Mouse (Mus musculus) limb, embryonic 14.5 days (tissue): ENCODE results near the gene Glul. TPM values are rescaled to one million over a fixed set of nuclear protein-coding genes. Genes with fewer than 3 reads are reported as not detected.

ENCODE experiments used
- ATAC-seq: fragments of 200-750 bp; cut with Nextera tagmentation; 2 replicates; pipeline ENCODE4 v1.8.0; 2017; ENCODE audit warnings: low read depth, moderate number of reproducible peaks, moderate TSS enrichment; ENCODE audit not compliant: low FRiP score
- DNase-seq: peaks from one replicate; pipeline ENCODE4 v3.0.0-alpha.2; 2015; ENCODE audit warnings: low spot score
- H3K27ac ChIP-seq: fragments of 300-500 bp; sonication (generic); replicated peaks from 2 replicates; pipeline ENCODE4 v1.5.1; 2014; ENCODE audit warnings: low read depth, mild to moderate bottlenecking, low read length, moderate library complexity, mixed read lengths
- H3K27me3 ChIP-seq: fragments of 300-500 bp; sonication (generic); 2 replicates; pipeline ENCODE4 v1.6.1; 2014; ENCODE audit warnings: low read length, mixed read lengths; ENCODE audit not compliant: control insufficient read depth, insufficient read depth
- H3K36me3 ChIP-seq: fragments of 300-500 bp; sonication (generic); 2 replicates; pipeline ENCODE4 v1.6.1; 2014; ENCODE audit warnings: mild to moderate bottlenecking, low read length, moderate library complexity, mixed read lengths; ENCODE audit not compliant: control insufficient read depth, insufficient read depth
- H3K4me1 ChIP-seq: fragments of 300-500 bp; sonication (generic); 2 replicates; pipeline ENCODE4 v1.6.1; 2014; ENCODE audit warnings: antibody characterized with exemption, low read length, mixed read lengths; ENCODE audit not compliant: control insufficient read depth, insufficient read depth
- H3K4me2 ChIP-seq: fragments of 300-500 bp; sonication (generic); replicated peaks from 2 replicates; pipeline ENCODE4 v1.6.1; 2014; ENCODE audit warnings: low read depth, mild to moderate bottlenecking, low read length, moderate library complexity; ENCODE audit not compliant: severe bottlenecking
- H3K4me3 ChIP-seq: fragments of 300-500 bp; sonication (generic); replicated peaks from 2 replicates; pipeline ENCODE4 v1.5.1; 2014; ENCODE audit warnings: low read length
- H3K9ac ChIP-seq: fragments of 300-500 bp; sonication (generic); 2 replicates; pipeline ENCODE4 v1.6.1; 2014; ENCODE audit warnings: mild to moderate bottlenecking, low read depth, low read length, moderate library complexity; ENCODE audit not compliant: severe bottlenecking
- H3K9me3 ChIP-seq: fragments of 300-500 bp; sonication (generic); 2 replicates; pipeline ENCODE4 v1.6.1; 2016; ENCODE audit warnings: low read length; ENCODE audit not compliant: control insufficient read depth
- POLR2A ChIP-seq: fragments of 200-500 bp; IDR thresholded peaks from 2 replicates; pipeline ENCODE4 v1.8.0; 2012; ENCODE audit warnings: inconsistent platforms, mild to moderate bottlenecking, moderate library complexity, borderline replicate concordance; ENCODE audit not compliant: insufficient read depth, insufficient read length; ENCODE audit errors: extremely low read depth
- WGBS: fragments of 180-500 bp; shearing (Covaris S2); extraction: QIAGEN DNeasy Blood & Tissue Kit; methylation state at CpG from one replicate; pipeline ENCODE4 v1.1.7; 2014; 5-methylcytosine and 5-hydroxymethylcytosine counted together
- polyA plus RNA-seq, 2 experiments: library from polyadenylated mRNA; depleted of rRNA in 1 of 2; stranded (reverse) in 1 of 2; unstranded in 1 of 2; fragments of >200 nt; fragmentation: Nextera tagmentation in 1 of 2; extraction: Ambion mirVana in 1 of 2; gene quantifications; 2 replicates each; pipeline versions ENCODE4 v1.2.1 to v1.2.3; 2012 to 2014

Gene Glul
- polyA plus RNA-seq, 2 experiments = 88.6 to 94.2 TPM

- no peak for TF ChIP-seq POLR2A
- Histone ChIP-seq H3K9me3 (no peaks in the 10 kb centered on the region), H3K9ac (no peak overlapping the region), H3K27ac (no peak overlapping the region), H3K4me1 (no peaks in the 10 kb centered on the region), H3K27me3 (no peaks in the 10 kb centered on the region), H3K4me3 (no peak overlapping the region), H3K36me3 (no peaks in the 10 kb centered on the region), H3K4me2 (no peak overlapping the region)
- 60% methylated on average over 1 of the region's 1 CpGs for WGBS
- peak; percentile 10 for DNase-seq
- ATAC-seq = no peak
Measured at GRCm38 (mm10) chr1:153933772-153934171, 34.0 kb downstream of the Glul start.

GRCm38 (mm10) chr1:153935844-153936380 lies 36.2 kb downstream of the Glul start:
- 80% methylated on average over 12 of the region's 12 CpGs for WGBS
- no peak for TF ChIP-seq POLR2A
- H3K4me3 ChIP-seq = no peak overlapping the region
- H3K36me3 ChIP-seq = no peaks in the 10 kb centered on the region
- H3K9me3 ChIP-seq = no peaks in the 10 kb centered on the region
- no peaks in the 10 kb centered on the region for H3K27me3 ChIP-seq
- DNase-seq (no peak), ATAC-seq (no peak)
- no peak overlapping the region for H3K9ac ChIP-seq
- H3K27ac ChIP-seq = no peak overlapping the region
- no peaks in the 10 kb centered on the region for H3K4me1 ChIP-seq
- H3K4me2 ChIP-seq = no peak overlapping the region

GRCm38 (mm10) chr1:153937025-153937424 lies 37.3 kb downstream of the Glul start:
- 94% methylated on average over 2 of the region's 2 CpGs for WGBS
- no peak for ATAC-seq

DNA sequence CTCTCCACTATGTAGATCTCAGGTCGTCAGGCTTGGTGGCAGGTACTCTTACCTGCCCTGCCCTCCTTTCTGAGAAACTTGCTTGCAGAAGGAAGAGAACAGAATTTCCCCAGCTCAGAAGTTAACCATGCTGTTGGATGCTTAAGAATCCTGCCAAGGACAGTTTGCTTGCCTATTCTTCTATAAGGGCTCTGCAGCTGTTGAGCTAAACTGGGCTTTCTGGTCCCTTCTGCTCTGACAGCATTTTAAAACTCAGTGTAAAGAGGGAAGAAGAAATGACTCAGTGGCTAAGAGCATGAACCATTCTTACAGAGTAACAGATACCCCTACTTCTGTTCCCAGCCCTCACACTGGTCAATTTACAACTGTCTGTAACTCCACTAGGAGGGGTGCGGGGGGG lies 41.2 kb downstream of the Glul start:
- ATAC-seq (no peak), DNase-seq (no peak)
- WGBS = 77% methylated on average over 2 of the region's 2 CpGs

More at GRCm38 (mm10) chr1:153937025-153937424, 37.3 kb downstream of the Glul start:
- H3K4me2 ChIP-seq = no peak overlapping the region
- H3K4me1 ChIP-seq = no peaks in the 10 kb centered on the region
- no peaks in the 10 kb centered on the region for H3K27me3 ChIP-seq
- H3K9me3 ChIP-seq = no peaks in the 10 kb centered on the region
- DNase-seq = no peak
- TF ChIP-seq POLR2A = no peak
- no peak overlapping the region for H3K9ac ChIP-seq
- no peaks in the 10 kb centered on the region for H3K36me3 ChIP-seq
- H3K27ac ChIP-seq = no peak overlapping the region
- no peak overlapping the region for H3K4me3 ChIP-seq

DNA sequence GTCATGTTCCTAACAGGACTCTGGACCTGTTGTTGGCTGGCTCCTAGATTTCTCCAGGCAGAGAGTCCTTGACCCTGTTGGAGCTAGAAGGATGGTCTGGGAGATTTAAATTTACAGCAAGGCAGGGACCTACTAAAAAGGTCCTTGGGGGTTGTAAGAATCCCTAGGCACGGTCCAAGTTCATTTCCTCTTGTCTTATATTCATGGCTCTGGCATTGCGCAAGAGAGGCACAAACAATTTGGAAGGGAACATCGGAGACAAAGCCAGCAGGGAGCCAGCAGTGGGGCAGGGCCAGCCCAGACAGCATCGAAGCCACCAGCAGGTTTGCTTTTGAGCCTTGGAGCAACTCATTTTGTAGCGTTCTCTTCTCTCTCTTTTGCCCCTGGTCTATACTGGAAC lies 45.4 kb downstream of the Glul start:
- H3K9me3 ChIP-seq = no peaks in the 10 kb centered on the region
- no peak overlapping the region for H3K4me3 ChIP-seq
- WGBS = 80% methylated on average over 5 of the region's 5 CpGs
- no peak for TF ChIP-seq POLR2A
- no peak overlapping the region for H3K4me2 ChIP-seq
- ATAC-seq = no peak
- H3K36me3 ChIP-seq = no peaks in the 10 kb centered on the region
- H3K27ac ChIP-seq = no peak overlapping the region
- no peak overlapping the region for H3K9ac ChIP-seq
- no peak for DNase-seq
- H3K27me3 ChIP-seq = no peaks in the 10 kb centered on the region
- no peaks in the 10 kb centered on the region for H3K4me1 ChIP-seq

More for the DNA sequence above, 41.2 kb downstream of the Glul start:
- H3K4me2 ChIP-seq = no peak overlapping the region
- no peaks in the 10 kb centered on the region for H3K27me3 ChIP-seq
- no peak overlapping the region for H3K27ac ChIP-seq
- no peaks in the 10 kb centered on the region for H3K9me3 ChIP-seq
- TF ChIP-seq POLR2A = no peak
- no peaks in the 10 kb centered on the region for H3K4me1 ChIP-seq
- no peak overlapping the region for H3K9ac ChIP-seq
- no peaks in the 10 kb centered on the region for H3K36me3 ChIP-seq
- H3K4me3 ChIP-seq = no peak overlapping the region

GRCm38 (mm10) chr1:153946971-153947370 lies 47.2 kb downstream of the Glul start:
- Histone ChIP-seq H3K4me2 (no peak overlapping the region), H3K36me3 (no peaks in the 10 kb centered on the region), H3K27me3 (no peaks in the 10 kb centered on the region), H3K4me1 (no peaks in the 10 kb centered on the region), H3K9me3 (no peaks in the 10 kb centered on the region), H3K27ac (no peak overlapping the region), H3K4me3 (no peak overlapping the region), H3K9ac (no peak overlapping the region)
- ATAC-seq (no peak), DNase-seq (no peak)
- 68% methylated on average over 7 of the region's 7 CpGs for WGBS
- TF ChIP-seq POLR2A = no peak
